Comparison of ENCODE assay signal across 8 mouse cellular contexts in genomic region chr19:45574339-45574898, GRCm38 (mm10). TPM values are rescaled to one million over a fixed set of nuclear protein-coding genes. Genes with fewer than 3 reads are reported as not detected.
DNase-seq lines count a peak whose midpoint lies in the region; ATAC-seq and TF ChIP-seq lines count a peak whose summit lies in the region.
"Had no signal": no experiment of that assay in that cellular context is flagged by ENCODE, and none has a peak within 500 bp of the region (broad histone marks: within the 10 kb centered on the region; RNA-seq: fewer than 3 reads in every experiment).

No protein-coding gene starts in this region.

- H3K36me3 ChIP-seq in lung, embryonic 14.5 days (ENCODE audit: insufficient read depth), result peaks cover 33% of the 10 kb centered on the region
- H3K36me3 ChIP-seq in limb, embryonic 11.5 days (ENCODE audit: control insufficient read depth, insufficient read depth, low read length), result peaks cover 2% of the 10 kb centered on the region; the same call in 1 of the 2 replicates

- TF ChIP-seq CTCF in lung, embryonic 14.5 days (IDR thresholded peaks at IDR 0.05; ENCODE audit: low read depth), result no peak

- H3K27me3 ChIP-seq in lung, embryonic 14.5 days (ENCODE audit: insufficient read depth, low read length), result no peaks in the 10 kb centered on the region
- H3K27me3 ChIP-seq in limb, embryonic 11.5 days (ENCODE audit: control insufficient read depth, insufficient read depth, low read length), result 0 out of 2 replicates have a peak, but pooled peaks cover 3% of the 10 kb centered on the region

- peaks cover 23% of the 10 kb centered on the region for H3K4me1 ChIP-seq in lung, embryonic 14.5 days (ENCODE audit: insufficient read depth)
- peaks cover 26% of the 10 kb centered on the region for H3K4me1 ChIP-seq in limb, embryonic 11.5 days (ENCODE audit: control insufficient read depth, insufficient read depth, low read length)

- 61% methylated on average over 7 of the region's 7 CpGs for WGBS in lung, embryonic 14.5 days
- 74% methylated on average over 7 of the region's 7 CpGs for WGBS in limb, embryonic 11.5 days

- no peak for ATAC-seq in lung, embryonic 14.5 days (ENCODE audit: insufficient read depth)
- ATAC-seq in limb, embryonic 11.5 days (ENCODE audit: insufficient number of reproducible peaks, low FRiP score, low TSS enrichment, low read depth), result no peak

- no peak overlapping the region for H3K4me3 ChIP-seq in lung, embryonic 14.5 days (ENCODE audit: low read depth, low read length)
- H3K4me3 ChIP-seq in limb, embryonic 11.5 days (ENCODE audit: low read depth, low read length), result no peak overlapping the region

- H3K4me2 ChIP-seq in lung, embryonic 14.5 days, result no peak overlapping the region
- H3K4me2 ChIP-seq in limb, embryonic 11.5 days (ENCODE audit: low read depth, severe bottlenecking), result no peak overlapping the region
- H3K4me2 ChIP-seq: midbrain, embryonic 11.5 days had no signal

- peak overlapping the region; percentile 68; the same call in 1 of the 2 replicates for H3K27ac ChIP-seq in lung, embryonic 14.5 days (ENCODE audit: low read depth)
- 0 out of 2 replicates have a peak overlapping the region, but pooled peaks have one; percentile 30 for H3K27ac ChIP-seq in limb, embryonic 11.5 days (replicated peaks; ENCODE audit: low read depth, low read length)

- no peaks in the 10 kb centered on the region for H3K9me3 ChIP-seq in lung, embryonic 14.5 days (ENCODE audit: low read depth, low read length)
- no peaks in the 10 kb centered on the region for H3K9me3 ChIP-seq in limb, embryonic 11.5 days (ENCODE audit: control insufficient read depth, low read length)

- no peak for DNase-seq in lung, embryonic 14.5 days
- DNase-seq in lung, postnatal 14 days, result no peak
- peak; percentile 29 for DNase-seq in thymus, postnatal 25 days
- no peak for DNase-seq in thymus, adult 18-20 months
- DNase-seq in limb, embryonic 11.5 days (ENCODE audit: low spot score), result no peak
- no peak for DNase-seq in cerebellum, adult 9-11 months
- DNase-seq in cerebellum, adult 18-20 months, result no peak

- no peak overlapping the region for H3K9ac ChIP-seq in lung, embryonic 14.5 days
- no peak overlapping the region for H3K9ac ChIP-seq in limb, embryonic 11.5 days (ENCODE audit: low read length)

RNA-seq across cellular contexts. Expression of gene Gm17018, which starts 14.0 kb away (rescaled TPM):
- 48.0 and 56.7 TPM in 2 replicates for polyA plus RNA-seq in lung, embryonic 14.5 days (2014; fragmentation: Nextera tagmentation; extraction: Ambion mirVana)
- 51.6 and 52.0 TPM in 2 replicates for polyA plus RNA-seq in limb, embryonic 11.5 days (2014; fragmentation: Nextera tagmentation; extraction: Ambion mirVana)

RNA-seq across cellular contexts. Expression of gene Poll, which starts 14.1 kb away (rescaled TPM):
- polyA plus RNA-seq in lung, embryonic 14.5 days (2014; fragmentation: Nextera tagmentation; extraction: Ambion mirVana), result 15.9 and 18.3 TPM in 2 replicates
- 19.7 and 21.4 TPM in 2 replicates for polyA plus RNA-seq in limb, embryonic 11.5 days (2014; fragmentation: Nextera tagmentation; extraction: Ambion mirVana)
